Mouse (Mus musculus): ENCODE results near the gene Limk2. TPM values are rescaled to one million over a fixed set of nuclear protein-coding genes. Genes with fewer than 3 reads are reported as not detected.

Gene Limk2
- polyA plus RNA-seq, 1 experiment from 2014 or later, result 6.8 TPM

- no peak overlapping the region for H3K9ac ChIP-seq (replicated peaks)
- peaks cover 34% of the 10 kb centered on the region for H3K36me3 ChIP-seq (replicated peaks; ENCODE audit: insufficient read depth, low read length)
- DNase-seq (no peak), ATAC-seq (no peak)
- H3K4me1 ChIP-seq (ENCODE audit: insufficient read depth), result peaks cover 3% of the 10 kb centered on the region; the same call in 1 of the 2 replicates
- H3K9me3 ChIP-seq (ENCODE audit: low read length), result no peaks in the 10 kb centered on the region
- no peaks in the 10 kb centered on the region for H3K27me3 ChIP-seq (ENCODE audit: insufficient read depth, low read length)
- 72% methylated on average over 4 of the region's 4 CpGs for WGBS (ENCODE audit: insufficient replicate concordance)
- no peak overlapping the region for H3K4me2 ChIP-seq (ENCODE audit: low read depth, low read length)
- no peak overlapping the region for H3K4me3 ChIP-seq (ENCODE audit: low read depth, low read length)
- H3K27ac ChIP-seq (ENCODE audit: low read depth), result no peak overlapping the region
- TF ChIP-seq EP300 (IDR thresholded peaks at IDR 0.05; ENCODE audit: low read depth), result no peak
- TF ChIP-seq CTCF (IDR thresholded peaks at IDR 0.05; ENCODE audit: low read depth), result no peak
Observed at GRCm38 (mm10) chr11:3422242-3422641, 13.3 kb upstream of the Limk2 start.

- Histone ChIP-seq H3K27me3 (ENCODE audit: insufficient read depth, low read length) (no peaks in the 10 kb centered on the region), H3K36me3 (replicated peaks; ENCODE audit: insufficient read depth, low read length) (peaks cover 43% of the 10 kb centered on the region), H3K4me1 (ENCODE audit: insufficient read depth) (peaks cover 3% of the 10 kb centered on the region; the same call in 1 of the 2 replicates), H3K4me3 (ENCODE audit: low read depth, low read length) (no peak overlapping the region), H3K9ac (replicated peaks) (no peak overlapping the region), H3K4me2 (ENCODE audit: low read depth, low read length) (no peak overlapping the region), H3K9me3 (ENCODE audit: low read length) (no peaks in the 10 kb centered on the region), H3K27ac (ENCODE audit: low read depth) (peak overlapping the region; percentile 12; the same call in 1 of the 2 replicates)
- TF ChIP-seq CTCF (IDR thresholded peaks at IDR 0.05; ENCODE audit: low read depth), result no peak
- no peak for TF ChIP-seq EP300 (IDR thresholded peaks at IDR 0.05; ENCODE audit: low read depth)
- 51% methylated on average over 4 of the region's 4 CpGs for WGBS (ENCODE audit: insufficient replicate concordance)
- ATAC-seq (0 out of 2 replicates have a peak, but pooled peaks have one; percentile 29), DNase-seq (no peak)
Observed at GRCm38 (mm10) chr11:3418741-3419140, 9.8 kb upstream of the Limk2 start.

- Histone ChIP-seq H3K36me3 (replicated peaks; ENCODE audit: insufficient read depth, low read length) (peaks cover 41% of the 10 kb centered on the region), H3K4me2 (ENCODE audit: low read depth, low read length) (no peak overlapping the region), H3K4me1 (ENCODE audit: insufficient read depth) (peaks cover 3% of the 10 kb centered on the region; the same call in 1 of the 2 replicates), H3K4me3 (ENCODE audit: low read depth, low read length) (no peak overlapping the region), H3K27ac (ENCODE audit: low read depth) (0 out of 2 replicates have a peak overlapping the region, but pooled peaks have one; percentile 30), H3K9ac (replicated peaks) (no peak overlapping the region), H3K9me3 (ENCODE audit: low read length) (no peaks in the 10 kb centered on the region), H3K27me3 (ENCODE audit: insufficient read depth, low read length) (no peaks in the 10 kb centered on the region)
- 50% methylated on average over 6 of the region's 6 CpGs for WGBS (ENCODE audit: insufficient replicate concordance)
- DNase-seq, result no peak
- ATAC-seq, result no peak
- TF ChIP-seq CTCF (IDR thresholded peaks at IDR 0.05; ENCODE audit: low read depth) (no peak), EP300 (IDR thresholded peaks at IDR 0.05; ENCODE audit: low read depth) (no peak)
Observed at GRCm38 (mm10) chr11:3417795-3418194, 8.8 kb upstream of the Limk2 start.

- no peaks in the 10 kb centered on the region for H3K27me3 ChIP-seq (ENCODE audit: insufficient read depth, low read length)
- 85% methylated on average over 3 of the region's 3 CpGs for WGBS (ENCODE audit: insufficient replicate concordance)
- no peak overlapping the region for H3K4me3 ChIP-seq (ENCODE audit: low read depth, low read length)
- no peak overlapping the region for H3K27ac ChIP-seq (ENCODE audit: low read depth)
- H3K9me3 ChIP-seq (ENCODE audit: low read length), result no peaks in the 10 kb centered on the region
- no peak for TF ChIP-seq CTCF (IDR thresholded peaks at IDR 0.05; ENCODE audit: low read depth)
- no peak for TF ChIP-seq EP300 (IDR thresholded peaks at IDR 0.05; ENCODE audit: low read depth)
- H3K36me3 ChIP-seq (replicated peaks; ENCODE audit: insufficient read depth, low read length), result peaks cover 39% of the 10 kb centered on the region
- DNase-seq (no peak), ATAC-seq (no peak)
- H3K9ac ChIP-seq (replicated peaks), result no peak overlapping the region
- no peak overlapping the region for H3K4me2 ChIP-seq (ENCODE audit: low read depth, low read length)
- peaks cover 3% of the 10 kb centered on the region; the same call in 1 of the 2 replicates for H3K4me1 ChIP-seq (ENCODE audit: insufficient read depth)
Observed at GRCm38 (mm10) chr11:3416399-3416798, 7.4 kb upstream of the Limk2 start.

- no peak for TF ChIP-seq EP300 (IDR thresholded peaks at IDR 0.05; ENCODE audit: low read depth)
- no peak for TF ChIP-seq CTCF (IDR thresholded peaks at IDR 0.05; ENCODE audit: low read depth)
- DNase-seq, result no peak
- H3K27me3 ChIP-seq (ENCODE audit: insufficient read depth, low read length), result no peaks in the 10 kb centered on the region
- peaks cover 16% of the 10 kb centered on the region for H3K36me3 ChIP-seq (replicated peaks; ENCODE audit: insufficient read depth, low read length)
- no peak overlapping the region for H3K4me2 ChIP-seq (ENCODE audit: low read depth, low read length)
- H3K4me3 ChIP-seq (ENCODE audit: low read depth, low read length), result no peak overlapping the region
- ATAC-seq, result no peak
- no peaks in the 10 kb centered on the region for H3K9me3 ChIP-seq (ENCODE audit: low read length)
- WGBS (ENCODE audit: insufficient replicate concordance), result 76% methylated on average over 3 of the region's 3 CpGs
- H3K4me1 ChIP-seq (ENCODE audit: insufficient read depth), result peaks cover 13% of the 10 kb centered on the region
- no peak overlapping the region for H3K9ac ChIP-seq (replicated peaks)
- no peak overlapping the region for H3K27ac ChIP-seq (ENCODE audit: low read depth)
Observed at GRCm38 (mm10) chr11:3412111-3412510, 3.1 kb upstream of the Limk2 start.

- Histone ChIP-seq H3K9me3 (ENCODE audit: low read length) (no peaks in the 10 kb centered on the region), H3K36me3 (replicated peaks; ENCODE audit: insufficient read depth, low read length) (no peaks in the 10 kb centered on the region), H3K27me3 (ENCODE audit: insufficient read depth, low read length) (no peaks in the 10 kb centered on the region), H3K4me2 (ENCODE audit: low read depth, low read length) (peak overlapping the region; percentile 95), H3K4me1 (ENCODE audit: insufficient read depth) (peaks cover 30% of the 10 kb centered on the region), H3K9ac (replicated peaks) (peak overlapping the region; percentile 84), H3K4me3 (ENCODE audit: low read depth, low read length) (peak overlapping the region; percentile 86), H3K27ac (ENCODE audit: low read depth) (peak overlapping the region; percentile 80)
- ATAC-seq (no peak), DNase-seq (peak; percentile 19)
- 4% methylated on average over 34 of the region's 34 CpGs for WGBS (ENCODE audit: insufficient replicate concordance)
- TF ChIP-seq CTCF (IDR thresholded peaks at IDR 0.05; ENCODE audit: low read depth) (no peak), EP300 (IDR thresholded peaks at IDR 0.05; ENCODE audit: low read depth) (no peak)
Observed at GRCm38 (mm10) chr11:3408131-3408996, 625 bp downstream of the Limk2 start.
